Mouse (Mus musculus) right cerebral cortex, postnatal 25 days (tissue): ENCODE data around the gene Mta2.

Experiments used
- DNase-seq: peaks from one replicate; pipeline ENCODE4 v3.0.0; 2022

Mta2 gene

DNA sequence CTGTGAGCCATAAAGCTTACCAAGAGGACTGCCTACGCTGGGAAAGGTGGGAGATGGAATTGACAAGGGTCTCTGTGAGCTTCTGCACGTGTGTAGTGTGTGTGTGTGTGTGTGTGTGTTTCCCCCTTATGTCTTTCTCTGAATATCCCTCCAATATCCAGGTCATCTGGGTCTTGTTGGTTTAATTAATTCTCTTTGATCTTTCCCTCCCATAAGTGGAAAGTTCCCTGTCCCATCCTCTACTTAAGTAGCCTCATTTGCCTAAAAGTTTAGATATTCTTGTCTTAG, 51.9 kb downstream of the Mta2 start:
- no peak for DNase-seq

DNA sequence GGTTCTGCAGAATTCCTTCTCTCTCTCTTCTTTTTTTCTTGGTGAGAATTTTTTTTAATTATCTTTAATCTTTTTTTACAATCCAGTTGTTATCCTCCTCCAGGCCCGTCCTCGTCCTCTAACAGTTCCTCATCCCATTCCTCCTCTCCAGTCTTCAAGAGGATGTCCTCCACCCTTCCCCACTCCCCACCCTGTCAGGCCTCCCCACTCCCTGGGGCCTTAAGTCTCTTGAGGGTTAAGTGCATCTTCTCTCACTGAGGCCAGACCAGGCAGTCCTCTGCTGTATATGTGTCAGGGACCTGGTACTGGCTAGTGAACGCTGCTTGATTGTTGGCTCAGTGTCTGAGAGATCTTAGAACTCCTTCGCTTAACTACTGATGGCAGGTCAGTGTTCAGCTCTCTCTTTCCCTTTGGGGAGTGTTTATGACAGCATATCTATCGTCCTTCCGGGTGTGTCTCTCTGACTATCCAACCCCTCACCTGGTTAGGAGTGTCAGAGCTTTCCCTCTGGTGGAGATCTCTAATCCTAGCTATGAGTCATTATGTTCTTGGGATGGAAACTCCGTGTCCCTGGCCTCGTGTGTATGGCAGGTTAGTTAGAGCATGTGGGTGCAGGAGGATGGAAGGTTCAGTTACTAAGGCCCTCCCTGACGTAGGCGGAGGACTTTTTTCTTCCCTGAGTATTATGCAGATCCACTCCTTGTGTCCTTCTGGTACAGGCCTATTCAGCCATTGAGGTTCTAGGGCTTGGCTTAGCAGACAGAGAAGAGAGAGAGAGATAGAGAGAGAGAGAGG, 53.3 kb downstream of the Mta2 start:
- DNase-seq, result no peak

DNA sequence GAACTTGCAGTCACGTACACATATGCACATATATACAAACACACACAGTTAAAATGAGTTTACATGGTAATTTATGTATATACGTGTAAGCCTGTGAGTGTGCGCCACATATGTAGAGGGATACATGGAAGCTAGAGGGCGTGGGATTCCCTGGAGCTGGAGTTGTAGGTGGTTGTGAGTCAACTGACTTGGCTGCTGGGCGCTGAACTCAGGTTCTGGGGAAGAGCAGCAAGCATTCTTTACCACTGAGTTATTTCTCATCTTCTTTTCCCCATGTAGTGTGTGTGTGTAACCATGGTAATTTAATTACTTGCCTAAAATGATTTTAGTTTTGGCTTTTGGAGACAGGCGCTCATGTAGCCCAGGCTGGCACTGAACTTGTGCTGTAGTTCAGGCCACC, 54.9 kb downstream of the Mta2 start:
- no peak for DNase-seq

DNA sequence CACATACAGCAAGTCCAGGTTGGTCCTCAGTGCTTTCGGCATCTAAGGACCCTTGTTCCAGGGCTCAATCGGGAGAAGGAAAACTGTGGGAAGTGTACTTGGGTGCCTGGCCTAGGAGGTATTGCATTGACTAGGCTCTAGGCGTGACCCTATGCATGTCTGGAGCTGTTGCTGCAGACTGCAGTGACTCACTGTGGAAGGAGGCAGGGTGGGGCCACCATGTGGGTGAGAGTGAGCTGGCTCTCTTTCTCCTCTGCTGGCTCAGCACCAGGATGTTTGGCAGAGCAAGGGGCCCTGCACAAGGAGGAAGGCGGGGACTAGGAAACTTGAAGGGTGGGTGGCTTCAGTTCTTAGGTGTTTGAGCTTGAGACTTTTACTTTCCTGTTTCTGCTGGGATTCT, 55.9 kb downstream of the Mta2 start:
- peak; percentile 74 for DNase-seq

DNA sequence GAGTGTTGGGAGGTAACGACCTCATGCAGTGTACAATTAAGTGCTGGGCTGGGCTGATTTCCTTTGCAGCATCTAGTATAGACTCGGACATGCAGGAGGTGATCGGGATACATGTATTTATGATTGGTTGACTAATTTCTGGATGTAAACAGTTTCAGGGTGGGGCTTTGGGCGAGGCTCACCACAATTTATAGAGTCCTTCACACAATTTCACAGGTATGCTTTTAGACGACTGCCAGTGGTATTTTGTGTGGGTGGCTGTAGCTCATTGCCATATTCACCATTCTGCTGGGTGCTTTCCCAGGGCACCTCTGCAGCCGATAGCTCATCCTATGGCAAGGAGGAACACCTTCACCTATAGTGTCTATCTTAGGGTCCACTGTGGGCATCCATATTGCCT, 56.9 kb downstream of the Mta2 start:
- DNase-seq, result no peak

DNA sequence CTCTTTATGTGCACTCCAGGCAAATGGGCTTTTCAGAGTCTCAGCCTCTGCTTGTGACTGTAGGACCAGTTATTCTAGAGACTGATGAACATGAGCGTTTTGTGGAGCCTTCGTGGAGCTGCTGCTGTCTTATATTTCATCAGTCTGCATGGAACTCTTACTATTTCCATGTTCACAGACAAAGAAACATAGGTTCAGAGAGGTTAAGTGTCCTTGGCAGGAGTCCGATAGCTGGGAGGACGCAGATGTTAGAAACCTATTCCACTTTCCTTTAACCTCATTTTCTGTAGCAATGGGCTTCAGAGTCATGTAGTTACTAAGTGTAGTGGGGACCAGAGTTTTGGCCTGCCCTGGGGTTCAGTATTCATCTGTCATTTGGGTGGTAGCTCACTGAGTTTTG, 57.5 kb downstream of the Mta2 start:
- DNase-seq, result no peak
